Mouse (Mus musculus): ENCODE data around the gene Tekt3. TPM values are rescaled to one million over a fixed set of nuclear protein-coding genes. Genes with fewer than 3 reads are reported as not detected.

Gene Tekt3
- polyA plus RNA-seq, 1 experiment, result not detected

DNA sequence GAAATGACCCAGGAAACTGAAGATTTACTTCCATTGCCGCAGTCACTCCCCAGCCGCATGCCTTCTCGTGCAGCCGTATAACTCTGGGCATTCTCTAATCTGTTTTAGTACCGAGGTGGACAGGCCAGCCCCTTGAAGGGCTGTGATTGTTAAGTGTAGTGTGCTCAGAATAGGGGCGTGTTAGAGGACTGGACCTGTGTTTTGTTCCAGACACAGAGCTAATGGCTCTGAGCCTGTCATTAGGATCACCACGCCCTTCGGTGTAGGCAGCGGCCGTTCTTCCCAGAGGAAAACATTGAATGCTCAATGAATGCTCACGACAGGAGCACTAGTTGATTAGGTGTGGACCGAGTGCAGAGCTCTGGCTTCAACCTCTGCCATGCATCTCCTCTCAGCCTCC, 68.4 kb downstream of the Tekt3 start:
- WGBS, result 15% methylated on average over 12 of the region's 12 CpGs
- peak overlapping the region; percentile 54 for H3K27ac ChIP-seq (ENCODE audit: insufficient read depth, low read depth, low read length)
- H3K27me3 ChIP-seq (ENCODE audit: control insufficient read depth, insufficient read depth, low read length), result peaks cover 16% of the 10 kb centered on the region
- peak overlapping the region; percentile 34 for H3K4me3 ChIP-seq (ENCODE audit: low read depth, low read length)
- H3K4me1 ChIP-seq (ENCODE audit: control insufficient read depth, insufficient read depth, insufficient read length, low read length), result peaks cover 4% of the 10 kb centered on the region
- TF ChIP-seq CTCF (IDR thresholded peaks at IDR 0.05; ENCODE audit: extremely low read depth, insufficient read length, insufficient replicate concordance, low read depth, low read length), result no peak
- TF ChIP-seq POLR2A (IDR thresholded peaks at IDR 0.05; ENCODE audit: low read depth, low read length), result no peak
- H3K36me3 ChIP-seq (ENCODE audit: control insufficient read depth, insufficient read depth, low read length), result peaks cover 11% of the 10 kb centered on the region

DNA sequence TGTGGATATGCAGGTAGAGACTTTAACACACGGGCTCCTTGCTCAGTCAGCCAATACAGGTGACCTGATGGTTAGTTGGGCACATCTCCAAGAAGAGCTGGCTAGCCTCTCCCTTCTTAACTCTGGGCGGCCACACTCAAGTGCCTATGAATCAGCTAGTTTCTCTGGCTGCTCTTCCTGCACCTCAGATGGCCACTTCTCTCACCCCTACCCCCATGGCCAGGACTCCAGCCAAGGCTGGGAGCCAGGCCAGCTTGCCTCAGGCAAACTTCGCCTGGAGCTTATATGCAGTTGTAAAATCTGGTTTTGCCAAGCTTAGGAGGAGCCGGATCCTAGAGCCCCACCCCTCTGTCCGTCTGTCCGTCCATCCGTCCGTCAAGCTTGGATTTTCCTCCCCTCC, 69.0 kb downstream of the Tekt3 start:
- Histone ChIP-seq H3K4me3 (ENCODE audit: low read depth, low read length) (peak overlapping the region; percentile 69), H3K27ac (ENCODE audit: insufficient read depth, low read depth, low read length) (peak overlapping the region; percentile 65), H3K36me3 (ENCODE audit: control insufficient read depth, insufficient read depth, low read length) (peaks cover 13% of the 10 kb centered on the region), H3K27me3 (ENCODE audit: control insufficient read depth, insufficient read depth, low read length) (peaks cover 16% of the 10 kb centered on the region), H3K4me1 (ENCODE audit: control insufficient read depth, insufficient read depth, insufficient read length, low read length) (peaks cover 4% of the 10 kb centered on the region)
- WGBS, result 10% methylated on average over 8 of the region's 8 CpGs
- TF ChIP-seq CTCF (IDR thresholded peaks at IDR 0.05; ENCODE audit: extremely low read depth, insufficient read length, insufficient replicate concordance, low read depth, low read length) (no peak), POLR2A (IDR thresholded peaks at IDR 0.05; ENCODE audit: low read depth, low read length) (peak; percentile 34; the same call in 1 of the 2 replicates)

DNA sequence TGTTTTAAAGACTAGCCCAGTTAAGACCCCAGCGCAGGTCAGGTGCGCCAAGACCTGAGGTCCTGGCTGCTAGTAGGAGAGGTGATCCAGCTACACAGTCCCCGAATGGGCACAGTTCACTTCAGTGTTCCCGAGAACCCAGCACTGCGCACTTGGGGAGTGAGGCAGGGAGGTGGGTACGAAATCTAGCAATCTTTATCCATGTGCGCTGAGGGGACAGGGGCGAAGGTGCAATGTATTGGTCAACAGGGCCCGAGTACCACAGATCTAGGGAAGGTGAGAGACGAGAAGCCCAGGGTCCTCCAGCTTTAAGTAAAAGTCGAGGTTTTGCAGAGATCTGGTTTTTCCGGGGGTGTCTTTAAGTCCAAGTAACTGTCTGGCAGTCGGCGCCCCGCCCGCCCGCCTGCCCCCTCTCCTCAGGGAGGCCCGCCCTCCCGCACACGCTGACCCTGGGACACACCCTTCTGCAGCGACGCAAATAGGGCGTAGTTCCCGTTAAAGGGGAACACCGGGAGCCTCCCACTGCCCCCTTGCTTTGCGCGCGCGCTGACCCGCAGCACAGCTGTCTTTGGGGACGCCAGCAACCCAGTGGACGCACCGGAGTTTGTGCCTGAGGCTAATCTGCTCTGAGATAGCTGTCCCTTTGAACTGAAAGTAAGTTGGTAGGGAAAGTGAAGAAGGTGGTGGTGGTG, 69.7 kb downstream of the Tekt3 start:
- Histone ChIP-seq H3K4me3 (ENCODE audit: low read depth, low read length) (peak overlapping the region; percentile 69), H3K27ac (ENCODE audit: insufficient read depth, low read depth, low read length) (peak overlapping the region; percentile 77), H3K27me3 (ENCODE audit: control insufficient read depth, insufficient read depth, low read length) (peaks cover 16% of the 10 kb centered on the region), H3K4me1 (ENCODE audit: control insufficient read depth, insufficient read depth, insufficient read length, low read length) (peaks cover 4% of the 10 kb centered on the region), H3K36me3 (ENCODE audit: control insufficient read depth, insufficient read depth, low read length) (peaks cover 13% of the 10 kb centered on the region)
- TF ChIP-seq CTCF (IDR thresholded peaks at IDR 0.05; ENCODE audit: extremely low read depth, insufficient read length, insufficient replicate concordance, low read depth, low read length) (no peak), POLR2A (IDR thresholded peaks at IDR 0.05; ENCODE audit: low read depth, low read length) (peak; percentile 79)
- 4% methylated on average over 33 of the region's 33 CpGs for WGBS

DNA sequence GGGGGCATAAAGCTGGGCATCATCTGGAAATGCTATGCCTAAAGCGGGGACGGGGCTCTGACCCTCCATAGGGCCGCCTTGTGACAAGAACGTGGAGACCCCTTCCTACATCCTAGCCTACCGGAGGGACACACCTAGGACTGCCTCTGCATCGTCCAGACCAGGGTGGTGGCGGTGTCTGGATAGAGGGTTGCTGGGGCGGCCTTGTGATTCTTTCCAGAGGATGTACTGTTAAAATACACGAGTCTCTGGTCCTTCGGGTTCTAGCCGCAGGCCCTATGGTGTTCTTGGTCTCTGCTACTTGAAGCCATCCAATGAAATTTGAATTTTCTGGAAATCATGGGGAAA, 70.2 kb downstream of the Tekt3 start:
- 11% methylated on average over 11 of the region's 11 CpGs for WGBS
- peaks cover 16% of the 10 kb centered on the region for H3K27me3 ChIP-seq (ENCODE audit: control insufficient read depth, insufficient read depth, low read length)
- peak overlapping the region; percentile 77 for H3K27ac ChIP-seq (ENCODE audit: insufficient read depth, low read depth, low read length)
- H3K36me3 ChIP-seq (ENCODE audit: control insufficient read depth, insufficient read depth, low read length), result peaks cover 16% of the 10 kb centered on the region
- H3K4me3 ChIP-seq (ENCODE audit: low read depth, low read length), result peak overlapping the region; percentile 69
- H3K4me1 ChIP-seq (ENCODE audit: control insufficient read depth, insufficient read depth, insufficient read length, low read length), result peaks cover 4% of the 10 kb centered on the region
- TF ChIP-seq POLR2A (IDR thresholded peaks at IDR 0.05; ENCODE audit: low read depth, low read length), result no peak

DNA sequence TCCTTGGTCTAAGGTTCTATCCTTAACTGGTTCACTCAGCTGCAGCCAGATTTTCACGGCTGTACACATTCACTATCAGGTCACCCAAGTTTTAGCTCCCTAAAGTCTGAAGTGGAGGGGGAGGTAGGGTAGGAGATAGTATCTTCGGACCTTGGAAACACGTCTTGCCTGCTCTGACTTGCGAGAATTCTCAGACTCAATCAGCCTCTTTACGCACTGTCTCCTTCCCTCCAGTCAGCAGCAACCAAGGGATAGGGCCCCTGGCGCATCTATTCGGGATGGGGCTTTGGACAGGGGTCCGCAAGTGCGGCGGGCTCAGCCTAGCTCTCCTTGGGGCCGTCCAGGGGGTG, 70.7 kb downstream of the Tekt3 start:
- Histone ChIP-seq H3K27me3 (ENCODE audit: control insufficient read depth, insufficient read depth, low read length) (peaks cover 16% of the 10 kb centered on the region), H3K36me3 (ENCODE audit: control insufficient read depth, insufficient read depth, low read length) (peaks cover 18% of the 10 kb centered on the region), H3K27ac (ENCODE audit: insufficient read depth, low read depth, low read length) (peak overlapping the region; percentile 77), H3K4me3 (ENCODE audit: low read depth, low read length) (peak overlapping the region; percentile 71), H3K4me1 (ENCODE audit: control insufficient read depth, insufficient read depth, insufficient read length, low read length) (peaks cover 4% of the 10 kb centered on the region)
- TF ChIP-seq CTCF (IDR thresholded peaks at IDR 0.05; ENCODE audit: extremely low read depth, insufficient read length, insufficient replicate concordance, low read depth, low read length), result no peak
- TF ChIP-seq POLR2A (IDR thresholded peaks at IDR 0.05; ENCODE audit: low read depth, low read length), result no peak
- WGBS, result 5% methylated on average over 11 of the region's 11 CpGs

DNA sequence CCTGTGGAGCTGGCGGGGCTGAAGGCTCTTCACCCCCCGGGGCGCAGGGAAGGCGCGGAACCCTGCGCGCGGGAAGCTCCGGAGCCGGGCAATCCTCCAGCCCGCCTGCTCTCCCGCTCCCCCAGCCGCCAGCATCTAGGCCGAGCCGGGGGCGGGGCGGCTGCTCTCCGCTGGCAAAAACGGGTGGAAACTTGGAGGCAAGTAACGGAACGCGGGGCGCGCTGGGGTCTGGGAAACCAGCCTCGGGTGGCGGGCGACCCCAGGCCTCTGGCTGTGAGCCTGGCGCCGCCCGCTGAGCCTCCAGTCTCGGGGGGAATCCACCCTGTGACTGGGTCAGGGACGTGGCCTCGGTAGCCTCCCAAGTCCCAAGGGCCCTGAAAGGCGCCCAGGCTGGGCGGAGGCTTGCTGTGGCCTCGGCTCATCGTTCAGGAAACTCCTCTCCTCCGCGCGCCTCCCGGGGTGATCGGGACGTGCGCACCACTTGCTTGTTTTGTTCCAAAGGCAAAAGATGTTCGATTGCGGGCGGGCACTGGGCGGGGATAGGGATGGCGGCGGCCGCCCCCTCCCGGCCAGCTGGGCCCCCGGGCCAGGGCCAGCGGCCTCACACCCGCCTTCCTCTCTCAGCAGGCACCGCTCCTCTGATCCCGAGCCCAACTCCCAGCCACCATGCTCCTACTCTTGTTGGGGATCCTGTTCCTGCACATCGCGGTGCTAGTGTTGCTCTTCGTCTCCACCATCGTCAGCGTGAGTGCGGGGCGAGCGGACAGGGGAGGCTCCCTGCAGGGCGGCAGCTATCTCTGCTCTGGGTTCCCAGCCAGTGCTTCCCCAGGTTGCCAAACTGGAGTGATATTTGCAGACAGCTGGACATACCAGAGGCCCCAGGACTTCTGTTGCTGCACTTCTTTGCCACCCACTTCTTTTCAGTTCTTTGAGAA, 71.3 kb downstream of the Tekt3 start:
- H3K27ac ChIP-seq (ENCODE audit: insufficient read depth, low read depth, low read length), result peak overlapping the region; percentile 77
- WGBS, result 2% methylated on average over 66 of the region's 66 CpGs
- peaks cover 16% of the 10 kb centered on the region for H3K27me3 ChIP-seq (ENCODE audit: control insufficient read depth, insufficient read depth, low read length)
- H3K4me3 ChIP-seq (ENCODE audit: low read depth, low read length), result peak overlapping the region; percentile 71
- TF ChIP-seq POLR2A (IDR thresholded peaks at IDR 0.05; ENCODE audit: low read depth, low read length), result peak; percentile 17; the same call in 1 of the 2 replicates
- no peak for TF ChIP-seq CTCF (IDR thresholded peaks at IDR 0.05; ENCODE audit: extremely low read depth, insufficient read length, insufficient replicate concordance, low read depth, low read length)
- peaks cover 5% of the 10 kb centered on the region for H3K4me1 ChIP-seq (ENCODE audit: control insufficient read depth, insufficient read depth, insufficient read length, low read length)
- H3K36me3 ChIP-seq (ENCODE audit: control insufficient read depth, insufficient read depth, low read length), result peaks cover 21% of the 10 kb centered on the region

DNA sequence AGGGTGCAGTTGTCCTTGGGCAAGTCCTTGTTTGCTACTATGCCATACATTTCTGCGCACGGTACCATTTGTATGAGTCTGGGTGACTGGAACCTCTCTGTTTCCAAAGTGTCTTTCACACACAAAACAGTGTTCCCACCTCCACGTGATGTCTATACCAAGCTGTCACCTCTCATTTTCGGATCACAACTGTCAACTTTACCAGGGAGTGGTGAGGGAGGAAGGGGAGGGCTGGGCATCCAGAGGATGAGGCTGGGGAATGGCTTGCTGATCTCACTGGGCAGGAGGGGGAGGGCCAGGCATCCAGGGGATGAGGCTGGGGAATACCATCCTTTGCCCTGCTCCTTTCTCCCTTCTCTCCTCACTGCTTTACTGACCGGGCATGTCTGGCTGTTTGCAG, 72.6 kb downstream of the Tekt3 start:
- peaks cover 23% of the 10 kb centered on the region for H3K36me3 ChIP-seq (ENCODE audit: control insufficient read depth, insufficient read depth, low read length)
- no peak for TF ChIP-seq POLR2A (IDR thresholded peaks at IDR 0.05; ENCODE audit: low read depth, low read length)
- no peak for TF ChIP-seq CTCF (IDR thresholded peaks at IDR 0.05; ENCODE audit: extremely low read depth, insufficient read length, insufficient replicate concordance, low read depth, low read length)

More for the DNA sequence above, 72.6 kb downstream of the Tekt3 start:
- Histone ChIP-seq H3K27ac (ENCODE audit: insufficient read depth, low read depth, low read length) (no peak overlapping the region), H3K4me3 (ENCODE audit: low read depth, low read length) (peak overlapping the region; percentile 44), H3K4me1 (ENCODE audit: control insufficient read depth, insufficient read depth, insufficient read length, low read length) (peaks cover 6% of the 10 kb centered on the region), H3K27me3 (ENCODE audit: control insufficient read depth, insufficient read depth, low read length) (peaks cover 16% of the 10 kb centered on the region)
- 78% methylated on average over 5 of the region's 5 CpGs for WGBS
